Mouse (Mus musculus) embryonic facial prominence, embryonic 15.5 days (tissue): Measurements from ENCODE around the gene Cmtm2b. TPM values are rescaled to one million over a fixed set of nuclear protein-coding genes. Genes with fewer than 3 reads are reported as not detected.
"Not testable (repeated sequence)": the region's sequence is repeated elsewhere in the genome, so short reads cannot be mapped to it uniquely, and the experiment has no call there.

Experiments used
- ATAC-seq: fragments of 200-750 bp; cut with Nextera tagmentation; 2 replicates; pipeline ENCODE4 v1.8.0; 2017; ENCODE audit warnings: low read depth, moderate TSS enrichment; ENCODE audit not compliant: insufficient number of reproducible peaks, low FRiP score, low TSS enrichment
- H3K27ac ChIP-seq: fragments of 300-500 bp; sonication (generic); replicated peaks from 2 replicates; pipeline ENCODE4 v1.5.1; 2015; ENCODE audit warnings: mild to moderate bottlenecking, inconsistent platforms
- H3K27me3 ChIP-seq: fragments of 300-500 bp; sonication (generic); 2 replicates; pipeline ENCODE4 v1.6.1; 2015; ENCODE audit warnings: inconsistent platforms
- H3K36me3 ChIP-seq: fragments of 300-500 bp; sonication (generic); 2 replicates; pipeline ENCODE4 v1.6.1; 2015; ENCODE audit warnings: mild to moderate bottlenecking, inconsistent platforms
- H3K4me1 ChIP-seq: fragments of 300-500 bp; sonication (generic); 2 replicates; pipeline ENCODE4 v1.6.1; 2015; ENCODE audit warnings: inconsistent platforms
- H3K4me2 ChIP-seq: fragments of 300-500 bp; sonication (generic); replicated peaks from 2 replicates; pipeline ENCODE4 v1.6.1; 2015; ENCODE audit warnings: mild to moderate bottlenecking, inconsistent platforms
- H3K4me3 ChIP-seq: fragments of 300-500 bp; sonication (generic); replicated peaks from 2 replicates; pipeline ENCODE4 v1.5.1; 2015; ENCODE audit warnings: mild to moderate bottlenecking, inconsistent platforms
- H3K9ac ChIP-seq: fragments of 300-500 bp; sonication (generic); 2 replicates; pipeline ENCODE4 v1.6.1; 2015; ENCODE audit warnings: inconsistent platforms
- H3K9me3 ChIP-seq: fragments of 300-500 bp; sonication (generic); replicated peaks from 2 replicates; pipeline ENCODE4 v1.6.1; 2016; ENCODE audit warnings: inconsistent platforms
- WGBS: fragments of 180-500 bp; shearing (Covaris S2); methylation state at CpG from one replicate; pipeline ENCODE4 v1.1.7; 2015; 5-methylcytosine and 5-hydroxymethylcytosine counted together
- polyA plus RNA-seq: library from polyadenylated mRNA; unstranded; fragments of >200 nt; fragmentation: Nextera tagmentation; extraction: Ambion mirVana; gene quantifications from 2 replicates; pipeline ENCODE4 v1.2.1, GENCODE M21; 2015

Gene Cmtm2b
- not detected in 2 replicates for polyA plus RNA-seq

DNA sequence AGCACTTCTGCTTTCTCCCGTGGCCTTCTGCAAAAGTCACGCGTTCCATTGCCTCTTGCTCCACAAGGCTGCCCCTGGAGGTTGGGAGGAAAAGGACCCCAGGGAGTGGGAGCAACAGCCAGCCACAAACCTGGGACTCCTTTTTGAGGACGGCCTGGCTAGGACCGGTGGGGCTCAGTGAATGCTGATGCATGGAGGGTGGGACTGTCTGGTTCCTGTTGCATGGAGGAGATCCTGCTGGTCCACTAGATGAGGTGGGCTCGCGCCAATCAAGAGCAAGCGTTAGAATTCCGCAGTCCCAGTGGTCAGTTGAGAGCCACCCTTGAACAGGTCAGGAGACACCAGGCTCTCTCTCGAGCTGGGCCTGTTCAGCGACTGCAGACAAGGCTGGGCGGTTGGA, at the start of gene Cmtm2b:
Gene Cmtm2b (plus strand): TSS at position 301 of the 400 bp plus-strand sequence.
- H3K36me3 ChIP-seq, H3K9me3 ChIP-seq, H3K27me3 ChIP-seq, H3K4me3 ChIP-seq, H3K9ac ChIP-seq, H3K4me1 ChIP-seq, H3K27ac ChIP-seq, H3K4me2 ChIP-seq, ATAC-seq: not testable (repeated sequence)
- WGBS, result 85% methylated on average over 12 of the region's 12 CpGs

DNA sequence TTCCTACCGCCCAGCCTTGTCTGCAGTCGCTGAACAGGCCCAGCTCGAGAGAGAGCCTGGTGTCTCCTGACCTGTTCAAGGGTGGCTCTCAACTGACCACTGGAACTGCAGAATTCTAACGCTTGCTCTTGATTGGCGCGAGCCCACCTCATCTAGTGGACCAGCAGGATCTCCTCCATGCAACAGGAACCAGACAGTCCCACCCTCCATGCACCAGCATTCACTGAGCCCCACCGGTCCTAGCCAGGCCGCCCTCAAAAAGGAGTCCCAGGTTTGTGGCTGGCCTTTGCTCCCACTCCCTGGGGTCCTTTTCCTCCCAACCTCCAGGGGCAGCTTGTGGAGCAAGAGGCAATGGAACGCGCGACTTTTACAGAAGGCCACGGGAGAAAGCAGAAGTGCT, 28.9 kb upstream of the Cmtm2b start, which contains the start of gene Cmtm2a:
Gene Cmtm2a (minus strand): TSS at position 101 of the 400 bp plus-strand sequence.
- H3K4me1 ChIP-seq, ATAC-seq, H3K4me2 ChIP-seq, H3K27ac ChIP-seq, H3K9ac ChIP-seq, H3K4me3 ChIP-seq, H3K36me3 ChIP-seq, H3K27me3 ChIP-seq, H3K9me3 ChIP-seq: not testable (repeated sequence)
- 89% methylated on average over 12 of the region's 12 CpGs for WGBS

DNA sequence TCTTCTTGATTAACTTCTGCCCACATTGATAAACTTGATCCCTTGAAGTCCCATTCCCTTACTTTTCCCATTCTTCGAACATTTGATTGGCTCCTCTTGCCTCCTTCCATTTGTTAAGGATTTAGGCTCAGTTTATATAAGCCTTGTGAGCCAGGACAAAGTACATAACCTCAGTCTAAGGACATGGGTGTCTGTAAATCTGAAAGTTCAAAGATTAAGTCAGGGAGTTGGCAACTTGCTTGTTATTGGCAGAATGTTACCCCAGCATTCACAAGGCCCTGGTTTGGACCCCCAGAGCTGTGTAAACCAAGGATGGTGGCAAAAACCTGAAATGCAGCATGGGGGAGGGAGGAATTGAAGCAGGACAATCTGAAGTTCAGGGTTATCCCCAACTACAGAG, 27.6 kb upstream of the Cmtm2b start:
- Histone ChIP-seq H3K4me2 (no peak overlapping the region), H3K4me1 (no peaks in the 10 kb centered on the region), H3K27ac (no peak overlapping the region), H3K27me3 (no peaks in the 10 kb centered on the region), H3K4me3 (no peak overlapping the region), H3K9me3 (no peaks in the 10 kb centered on the region), H3K36me3 (no peaks in the 10 kb centered on the region), H3K9ac (no peak overlapping the region)
- 69% methylated on average over 1 of the region's 1 CpGs for WGBS
- ATAC-seq, result no peak

DNA sequence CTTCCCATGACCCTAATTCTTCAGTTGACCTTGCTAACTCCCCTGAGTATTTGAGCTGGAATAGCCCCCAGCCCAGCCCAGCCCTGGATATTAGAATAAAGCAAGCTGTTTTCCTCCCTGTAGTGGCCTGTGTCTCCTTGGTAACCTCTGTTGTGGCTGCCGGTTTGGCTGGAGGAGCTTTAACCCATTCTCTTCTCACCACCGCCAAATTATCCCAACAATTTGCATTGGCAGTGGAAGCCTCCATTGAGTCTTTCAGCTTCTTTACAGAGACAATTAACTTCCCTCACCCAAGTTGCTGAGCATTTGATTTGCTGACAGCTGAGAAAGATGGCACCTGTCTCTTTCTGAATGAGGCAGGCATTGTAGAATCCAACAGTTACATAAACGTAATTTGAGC, 20.5 kb upstream of the Cmtm2b start:
- not testable (repeated sequence) for H3K4me2 ChIP-seq, H3K27me3 ChIP-seq, H3K4me3 ChIP-seq, ATAC-seq, H3K9ac ChIP-seq, H3K9me3 ChIP-seq, H3K36me3 ChIP-seq, H3K4me1 ChIP-seq, H3K27ac ChIP-seq
- WGBS, result 13% methylated on average over 3 of the region's 3 CpGs

DNA sequence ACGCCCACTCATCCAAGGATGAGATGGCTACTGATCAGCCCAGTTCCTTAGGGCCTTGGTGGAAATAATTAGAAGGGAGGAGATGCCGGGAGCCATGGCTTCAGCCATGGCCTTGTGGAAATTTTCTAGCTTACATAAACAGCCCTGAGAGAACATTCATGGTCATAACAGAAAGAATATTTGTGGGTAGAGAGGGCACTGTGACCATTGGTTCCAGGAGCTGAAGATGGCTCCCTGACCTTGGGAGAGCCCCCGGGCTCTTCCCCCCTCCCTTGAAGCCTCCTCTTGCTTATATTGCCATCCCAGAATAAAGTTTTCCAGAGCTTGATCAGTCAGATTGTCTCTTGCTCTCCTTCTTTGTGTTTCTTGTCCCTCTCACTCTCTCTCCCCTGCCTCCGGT, 19.5 kb upstream of the Cmtm2b start:
- H3K27me3 ChIP-seq, H3K27ac ChIP-seq, H3K36me3 ChIP-seq, ATAC-seq, H3K9me3 ChIP-seq, H3K4me3 ChIP-seq, H3K9ac ChIP-seq, H3K4me2 ChIP-seq, H3K4me1 ChIP-seq: not testable (repeated sequence)
- 81% methylated on average over 4 of the region's 4 CpGs for WGBS

DNA sequence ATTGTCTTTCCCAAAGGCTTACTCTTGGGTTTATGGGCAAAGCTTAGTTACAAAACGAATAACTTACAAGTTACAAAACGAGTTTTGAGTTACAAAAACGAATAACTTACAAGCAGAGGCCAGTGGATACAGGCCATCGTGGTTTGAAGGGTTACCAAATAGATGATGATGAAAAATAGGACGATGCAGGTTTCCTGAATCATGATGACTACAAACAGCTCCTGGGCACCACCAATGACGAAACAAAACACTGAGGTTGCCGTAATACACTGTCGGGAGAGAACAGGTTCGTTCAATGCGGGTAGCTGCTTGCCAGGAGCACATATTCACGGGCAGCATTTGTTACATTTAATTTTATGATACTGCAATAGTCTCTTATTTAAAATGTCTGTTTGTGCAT, 17.1 kb upstream of the Cmtm2b start:
- no peak for ATAC-seq
- H3K4me1 ChIP-seq, result no peaks in the 10 kb centered on the region
- no peak overlapping the region for H3K27ac ChIP-seq
- no peaks in the 10 kb centered on the region for H3K36me3 ChIP-seq
- no peaks in the 10 kb centered on the region for H3K9me3 ChIP-seq
- no peak overlapping the region for H3K4me3 ChIP-seq
- no peak overlapping the region for H3K9ac ChIP-seq
- H3K4me2 ChIP-seq, result no peak overlapping the region
- no peaks in the 10 kb centered on the region for H3K27me3 ChIP-seq
- WGBS, result 72% methylated on average over 11 of the region's 11 CpGs

DNA sequence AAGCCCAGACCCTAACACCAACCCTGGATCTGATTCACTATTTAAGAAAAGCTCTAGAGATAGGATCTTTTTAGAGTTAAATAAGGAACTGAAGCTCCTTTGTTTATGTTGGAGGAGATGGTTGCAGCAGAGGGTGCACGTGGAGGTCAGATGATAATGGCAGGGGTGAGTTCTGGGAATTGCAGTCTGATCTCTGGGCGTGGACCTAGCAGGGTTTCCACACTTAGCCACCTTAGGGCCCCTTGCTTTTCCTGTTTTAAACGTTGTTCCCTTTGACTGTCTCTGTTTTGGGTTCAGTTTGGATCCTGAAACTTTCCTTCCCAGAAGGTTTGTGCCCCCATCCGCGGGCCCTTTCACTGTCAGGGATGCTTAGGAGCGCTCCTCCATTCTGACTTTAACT, 13.7 kb upstream of the Cmtm2b start:
- H3K36me3 ChIP-seq, H3K9me3 ChIP-seq, ATAC-seq, H3K9ac ChIP-seq, H3K27ac ChIP-seq, H3K27me3 ChIP-seq, H3K4me2 ChIP-seq, H3K4me3 ChIP-seq, H3K4me1 ChIP-seq: not testable (repeated sequence)
- WGBS, result 55% methylated on average over 6 of the region's 6 CpGs

DNA sequence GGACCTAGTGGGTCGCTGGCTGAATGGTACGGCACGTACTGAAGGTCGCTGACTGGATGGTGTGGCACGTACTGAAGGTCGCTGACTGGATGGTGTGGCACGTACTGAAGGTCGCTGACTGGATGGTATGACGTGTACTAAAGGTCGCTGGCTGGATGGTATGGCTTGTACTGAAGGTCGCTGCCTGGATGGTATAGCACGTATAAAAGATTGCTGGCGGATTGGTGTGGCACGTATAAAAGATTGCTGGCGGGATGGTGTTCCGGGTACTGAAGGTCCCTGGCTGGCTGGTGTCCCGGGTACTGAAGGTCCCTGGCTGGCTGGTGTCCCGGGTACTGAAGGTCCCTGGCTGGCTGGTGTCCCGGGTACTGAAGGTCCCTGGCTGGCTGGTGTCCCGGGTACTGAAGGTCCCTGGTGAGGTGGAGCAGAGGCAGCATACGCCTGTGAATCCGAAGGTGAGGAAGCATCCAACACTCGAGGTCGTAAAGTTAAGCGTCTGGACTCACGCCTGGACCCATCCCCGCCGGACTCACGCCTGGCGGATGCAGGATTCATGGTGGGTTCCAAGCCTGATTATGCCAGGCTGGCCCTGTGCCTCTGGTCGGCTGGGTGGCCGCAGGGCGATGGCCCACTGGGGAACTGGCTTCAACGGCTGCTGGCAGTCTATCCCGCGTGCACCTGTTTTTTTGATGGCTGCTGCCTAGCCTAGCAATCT, 12.4 kb upstream of the Cmtm2b start, which contains the start of the genes Gm45711 and Cmtm1:
Gene Gm45711 (minus strand): TSS at position 641 of the 715 bp plus-strand sequence.
Gene Cmtm1 (minus strand): TSS at position 705 of the 715 bp plus-strand sequence.
- H3K27ac ChIP-seq, H3K4me3 ChIP-seq, H3K9ac ChIP-seq, H3K36me3 ChIP-seq, H3K4me1 ChIP-seq, ATAC-seq, H3K9me3 ChIP-seq, H3K27me3 ChIP-seq, H3K4me2 ChIP-seq: not testable (repeated sequence)
- WGBS, result 90% methylated on average over 36 of the region's 36 CpGs

DNA sequence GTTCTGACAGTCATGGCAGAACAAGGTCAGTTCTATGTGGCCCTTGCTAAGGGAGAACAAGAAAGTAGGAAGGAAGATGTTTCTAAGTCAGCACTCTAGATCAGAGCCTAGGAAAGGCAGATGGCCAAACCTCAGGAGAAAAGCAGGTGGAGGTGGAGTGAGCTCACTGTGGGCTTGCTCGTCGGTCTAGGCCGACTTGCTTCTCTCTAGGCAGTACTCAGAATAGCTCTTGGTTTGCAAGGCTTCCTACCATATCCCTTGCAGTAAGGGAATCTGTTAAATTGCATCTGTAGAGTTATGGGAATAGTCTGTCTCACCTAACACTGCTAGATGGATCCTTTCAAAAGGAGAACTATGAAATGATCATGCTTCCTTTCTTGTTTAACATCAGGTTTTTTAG, 10.0 kb upstream of the Cmtm2b start:
- H3K36me3 ChIP-seq, H3K27ac ChIP-seq, H3K4me2 ChIP-seq, H3K9me3 ChIP-seq, H3K27me3 ChIP-seq, H3K4me1 ChIP-seq, H3K4me3 ChIP-seq, ATAC-seq, H3K9ac ChIP-seq: not testable (repeated sequence)
- WGBS, result 95% methylated on average over 3 of the region's 3 CpGs

DNA sequence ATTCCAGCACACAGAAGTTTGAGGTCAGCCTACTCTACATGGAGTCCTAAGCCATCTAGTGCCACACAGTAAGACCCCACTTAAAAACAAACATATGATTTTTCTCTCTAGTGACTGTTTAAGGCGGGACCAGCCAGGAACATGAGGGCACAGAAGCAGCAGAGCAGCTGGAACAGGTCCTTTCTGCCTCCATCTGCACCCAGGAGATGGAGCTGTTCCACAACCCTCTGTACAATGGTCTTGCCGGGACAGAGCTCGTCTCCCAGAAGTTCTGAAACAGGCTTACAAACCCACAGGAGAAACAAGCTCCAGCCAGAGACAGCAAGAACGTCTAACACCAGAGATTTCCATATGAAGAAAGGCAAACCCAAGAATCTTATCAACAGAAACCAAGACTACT, 8.7 kb upstream of the Cmtm2b start:
- Histone ChIP-seq H3K9ac (no peak overlapping the region), H3K27me3 (no peaks in the 10 kb centered on the region), H3K9me3 (no peaks in the 10 kb centered on the region), H3K36me3 (no peaks in the 10 kb centered on the region), H3K27ac (no peak overlapping the region), H3K4me1 (no peaks in the 10 kb centered on the region), H3K4me3 (no peak overlapping the region), H3K4me2 (no peak overlapping the region)
- 61% methylated on average over 4 of the region's 4 CpGs for WGBS
- ATAC-seq, result no peak

DNA sequence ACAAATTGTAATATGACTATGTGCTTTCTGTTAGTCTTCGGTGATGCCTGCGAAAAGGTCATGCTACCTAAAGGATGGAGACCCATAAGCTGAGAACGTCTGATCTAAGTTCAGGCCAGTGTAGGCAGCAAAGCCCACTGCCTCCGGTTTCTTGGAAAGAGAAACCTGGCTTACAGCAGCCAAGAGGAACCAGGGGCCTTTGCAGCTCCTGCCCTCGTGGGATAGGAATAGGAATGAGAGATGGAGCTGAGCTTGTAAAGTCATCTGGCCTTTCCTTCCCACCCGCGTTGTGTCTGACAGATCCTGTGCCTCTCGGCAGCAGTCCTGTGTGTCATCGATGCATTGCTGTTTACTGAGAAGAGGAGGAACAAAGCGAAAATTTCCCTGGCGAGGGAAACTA, 763 bp upstream of the Cmtm2b start, which contains the start of gene Gm11020:
Gene Gm11020 (plus strand): TSS at position 301 of the 400 bp plus-strand sequence.
- H3K36me3 ChIP-seq, H3K9ac ChIP-seq, H3K27ac ChIP-seq, H3K27me3 ChIP-seq, H3K4me2 ChIP-seq, H3K4me3 ChIP-seq, ATAC-seq, H3K4me1 ChIP-seq, H3K9me3 ChIP-seq: not testable (repeated sequence)
- WGBS, result 77% methylated on average over 11 of the region's 11 CpGs
